Mouse (Mus musculus): Measurements from ENCODE around the gene Rgl1. TPM values are rescaled to one million over a fixed set of nuclear protein-coding genes. Genes with fewer than 3 reads are reported as not detected.
A peak's percentile ranks its signal among the peaks of the same experiment; 100 is the strongest.

Gene Rgl1
- total RNA-seq, 2 experiments from 2014 or later, result 113 to 132 TPM

GRCm38 (mm10) chr1:152640195-152640981 is 125.8 kb downstream of the Rgl1 start:
- TF ChIP-seq CTCF (IDR thresholded peaks at IDR 0.05), result no peak
- intact Hi-C loops (cut with DNase I), result no loop called here
- H3K4me3 ChIP-seq, result no peak overlapping the region
- no peak overlapping the region for H3K27ac ChIP-seq
- DNase-seq (ENCODE audit: extremely low spot score in 1 of 2, low spot score in 2 of 2), result peak; percentile 37 to 43

- H3K27ac ChIP-seq, result no peak overlapping the region
- no peak overlapping the region for H3K4me3 ChIP-seq
- no peak for DNase-seq (ENCODE audit: extremely low spot score in 1 of 2, low spot score in 2 of 2)
- intact Hi-C loops (cut with DNase I), result no loop called here
- no peak for TF ChIP-seq CTCF (IDR thresholded peaks at IDR 0.05)
Observed at GRCm38 (mm10) chr1:152639344-152639743, 126.8 kb downstream of the Rgl1 start.

GRCm38 (mm10) chr1:152634638-152635037 is 131.5 kb downstream of the Rgl1 start:
- DNase-seq (ENCODE audit: extremely low spot score in 1 of 2, low spot score in 2 of 2), result no peak
- TF ChIP-seq CTCF (IDR thresholded peaks at IDR 0.05), result no peak
- Histone ChIP-seq H3K4me3 (no peak overlapping the region), H3K27ac (no peak overlapping the region)
- intact Hi-C loops (cut with DNase I), result no loop called here

- TF ChIP-seq CTCF (IDR thresholded peaks at IDR 0.05), result no peak
- intact Hi-C loops (cut with DNase I), result loop anchor here (10.0 kb wide), 1 partner anchor 115 kb away; no protein-coding TSS in a partner anchor
Observed at GRCm38 (mm10) chr1:152629780-152630179, 136.4 kb downstream of the Rgl1 start.

GRCm38 (mm10) chr1:152625651-152626050 is 140.5 kb downstream of the Rgl1 start:
- intact Hi-C loops (cut with DNase I), result loop anchor here (10.0 kb wide), 1 partner anchor 119 kb away; no protein-coding TSS in a partner anchor
- no peak overlapping the region for H3K27ac ChIP-seq
- peak overlapping the region; percentile 67 for H3K4me3 ChIP-seq
- no peak for TF ChIP-seq CTCF (IDR thresholded peaks at IDR 0.05)
- DNase-seq (ENCODE audit: extremely low spot score in 1 of 2, low spot score in 2 of 2), result no peak

More at GRCm38 (mm10) chr1:152629780-152630179, 136.4 kb downstream of the Rgl1 start:
- Histone ChIP-seq H3K27ac (no peak overlapping the region), H3K4me3 (no peak overlapping the region)
- no peak for DNase-seq (ENCODE audit: extremely low spot score in 1 of 2, low spot score in 2 of 2)

- peak; percentile 46 to 63 for DNase-seq (ENCODE audit: extremely low spot score in 1 of 2, low spot score in 2 of 2)
- H3K4me3 ChIP-seq, result peak overlapping the region; percentile 67
- TF ChIP-seq CTCF (IDR thresholded peaks at IDR 0.05), result no peak; the same call in 1 of the 2 replicates
- H3K27ac ChIP-seq, result peak overlapping the region; percentile 68
- intact Hi-C loops (cut with DNase I), result loop anchor here (5.0 to 10.0 kb wide), 3 partner anchors 68 to 120 kb away; no protein-coding TSS in a partner anchor
Observed at GRCm38 (mm10) chr1:152624644-152625454, 141.3 kb downstream of the Rgl1 start.

GRCm38 (mm10) chr1:152623375-152624270 is 142.5 kb downstream of the Rgl1 start:
- TF ChIP-seq CTCF (IDR thresholded peaks at IDR 0.05), result no peak
- DNase-seq (ENCODE audit: extremely low spot score in 1 of 2, low spot score in 2 of 2), result no peak
- Histone ChIP-seq H3K4me3 (peak overlapping the region; percentile 67), H3K27ac (peak overlapping the region; percentile 8; the same call in 1 of the 2 replicates)
- intact Hi-C loops (cut with DNase I), result loop anchor here (5.0 to 10.0 kb wide), 3 partner anchors 66 to 121 kb away; no protein-coding TSS in a partner anchor

- intact Hi-C loops (cut with DNase I), result loop anchor here (5.0 to 10.0 kb wide), 3 partner anchors 65 to 122 kb away; no protein-coding TSS in a partner anchor
- no peak overlapping the region for H3K27ac ChIP-seq
- peak overlapping the region; percentile 67 for H3K4me3 ChIP-seq
- TF ChIP-seq CTCF (IDR thresholded peaks at IDR 0.05), result no peak
- no peak for DNase-seq (ENCODE audit: extremely low spot score in 1 of 2, low spot score in 2 of 2)
Observed at GRCm38 (mm10) chr1:152622765-152623211, 143.4 kb downstream of the Rgl1 start.

- no peak for DNase-seq (ENCODE audit: extremely low spot score in 1 of 2, low spot score in 2 of 2)
- no peak for TF ChIP-seq CTCF (IDR thresholded peaks at IDR 0.05)
Observed at GRCm38 (mm10) chr1:152621624-152622023, 144.5 kb downstream of the Rgl1 start.

GRCm38 (mm10) chr1:152619396-152619795 is 146.8 kb downstream of the Rgl1 start:
- no peak for DNase-seq (ENCODE audit: extremely low spot score in 1 of 2, low spot score in 2 of 2)
- H3K4me3 ChIP-seq, result no peak overlapping the region
- no peak overlapping the region for H3K27ac ChIP-seq
- intact Hi-C loops (cut with DNase I), result no loop called here
- TF ChIP-seq CTCF (IDR thresholded peaks at IDR 0.05), result no peak

More at GRCm38 (mm10) chr1:152621624-152622023, 144.5 kb downstream of the Rgl1 start:
- no peak overlapping the region for H3K4me3 ChIP-seq
- intact Hi-C loops (cut with DNase I), result loop anchor here (5.0 to 10.0 kb wide), 3 partner anchors 64 to 123 kb away; no protein-coding TSS in a partner anchor
- H3K27ac ChIP-seq, result no peak overlapping the region

GRCm38 (mm10) chr1:152618896-152619295 is 147.3 kb downstream of the Rgl1 start:
- intact Hi-C loops (cut with DNase I), result no loop called here
- no peak for TF ChIP-seq CTCF (IDR thresholded peaks at IDR 0.05)
- Histone ChIP-seq H3K27ac (no peak overlapping the region), H3K4me3 (no peak overlapping the region)
- no peak for DNase-seq (ENCODE audit: extremely low spot score in 1 of 2, low spot score in 2 of 2)
